Mouse (Mus musculus) E14TG2a.4 (cell line): ENCODE results near the gene Gjb4.
A peak's percentile ranks its signal among the peaks of the same experiment; 100 is the strongest.

Experiments used
- H3K27me3 ChIP-seq: 2 replicates; pipeline ENCODE4 v1.6.1; 2014; ENCODE audit warnings: low read length, control low read depth; ENCODE audit not compliant: insufficient read depth
- H3K36me3 ChIP-seq: 2 replicates; pipeline ENCODE4 v1.6.1; 2014; ENCODE audit warnings: low read length, control low read depth; ENCODE audit not compliant: insufficient read depth
- H3K4me1 ChIP-seq: replicated peaks from 2 replicates; pipeline ENCODE4 v1.6.1; 2014; ENCODE audit warnings: low read depth, low read length, control low read depth
- H3K4me3 ChIP-seq: replicated peaks from 2 replicates; pipeline ENCODE4 v1.5.1; 2014; ENCODE audit warnings: mild to moderate bottlenecking, low read length
- H3K9me3 ChIP-seq: 2 replicates; pipeline ENCODE4 v1.6.1; 2014; ENCODE audit warnings: low read length, control low read depth
- CTCF ChIP-seq: conservative IDR thresholded peaks from 2 replicates; pipeline ENCODE4 v1.5.1; 2014; ENCODE audit warnings: low read length
- NANOG ChIP-seq: IDR thresholded peaks from 2 replicates; pipeline ENCODE4 v1.6.1; 2014; ENCODE audit warnings: borderline replicate concordance, low read length, mixed read lengths
- POU5F1 ChIP-seq: IDR thresholded peaks from 2 replicates; pipeline ENCODE4 v1.6.1; 2014; ENCODE audit warnings: low read length, borderline replicate concordance

The Gjb4 gene

DNA sequence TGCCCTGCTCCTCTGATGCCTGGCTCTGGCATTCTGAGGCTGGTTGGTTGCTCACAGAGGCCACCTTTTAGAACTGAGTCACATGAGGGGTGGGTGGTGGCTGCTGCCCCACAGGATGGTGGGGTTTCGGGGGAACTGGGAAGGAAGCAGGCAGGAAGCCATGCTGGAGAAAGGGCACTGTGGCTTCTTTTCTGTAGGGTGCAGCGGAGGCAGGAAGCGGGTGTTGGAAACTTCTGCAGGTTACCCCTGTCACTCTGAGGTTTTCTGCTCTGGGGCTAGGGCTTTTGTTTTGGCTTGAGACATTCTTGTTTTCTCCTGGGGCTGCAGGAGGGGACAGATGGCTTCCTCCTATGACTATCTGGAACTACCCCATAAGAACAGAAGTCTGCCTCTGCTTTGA is 8.6 kb upstream of the Gjb4 start:
- no peak for TF ChIP-seq NANOG
- TF ChIP-seq POU5F1: no peak
- TF ChIP-seq CTCF: no peak
- Histone ChIP-seq H3K36me3 (no peaks in the 10 kb centered on the region), H3K4me1 (peaks cover 99% of the 10 kb centered on the region)

DNA sequence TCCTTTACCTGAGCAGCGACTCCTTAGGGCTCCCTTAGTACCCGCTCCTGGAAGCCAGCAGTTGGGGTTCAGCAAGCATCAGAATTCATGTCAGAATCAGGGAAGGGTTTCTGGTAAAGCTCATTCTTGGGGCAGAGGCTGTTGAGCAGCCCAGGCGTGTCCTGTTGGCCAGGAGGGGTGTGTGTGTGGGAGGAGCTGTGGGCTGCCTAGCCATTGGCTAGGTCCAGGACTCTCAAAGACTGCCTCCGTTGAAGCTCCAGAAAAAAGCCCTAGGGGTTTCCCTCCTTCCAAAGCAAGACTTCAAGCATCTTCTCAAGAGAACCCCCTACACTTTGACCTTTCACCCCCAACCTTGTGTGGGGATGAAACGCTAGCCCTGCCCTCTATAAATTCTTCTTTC is 4.1 kb upstream of the Gjb4 start, which contains the start of gene Gjb5:
Gene Gjb5, minus strand, starts transcription at position 164 of the 400 bp plus-strand sequence.
- peak within 1 kb of the TSS; percentile 78 for H3K4me3 ChIP-seq

More for the DNA sequence above, 8.6 kb upstream of the Gjb4 start:
- no peaks in the 10 kb centered on the region for H3K9me3 ChIP-seq
- no peak overlapping the region for H3K4me3 ChIP-seq
- 0 out of 2 replicates have a peak, but pooled peaks cover 3% of the 10 kb centered on the region for H3K27me3 ChIP-seq

DNA sequence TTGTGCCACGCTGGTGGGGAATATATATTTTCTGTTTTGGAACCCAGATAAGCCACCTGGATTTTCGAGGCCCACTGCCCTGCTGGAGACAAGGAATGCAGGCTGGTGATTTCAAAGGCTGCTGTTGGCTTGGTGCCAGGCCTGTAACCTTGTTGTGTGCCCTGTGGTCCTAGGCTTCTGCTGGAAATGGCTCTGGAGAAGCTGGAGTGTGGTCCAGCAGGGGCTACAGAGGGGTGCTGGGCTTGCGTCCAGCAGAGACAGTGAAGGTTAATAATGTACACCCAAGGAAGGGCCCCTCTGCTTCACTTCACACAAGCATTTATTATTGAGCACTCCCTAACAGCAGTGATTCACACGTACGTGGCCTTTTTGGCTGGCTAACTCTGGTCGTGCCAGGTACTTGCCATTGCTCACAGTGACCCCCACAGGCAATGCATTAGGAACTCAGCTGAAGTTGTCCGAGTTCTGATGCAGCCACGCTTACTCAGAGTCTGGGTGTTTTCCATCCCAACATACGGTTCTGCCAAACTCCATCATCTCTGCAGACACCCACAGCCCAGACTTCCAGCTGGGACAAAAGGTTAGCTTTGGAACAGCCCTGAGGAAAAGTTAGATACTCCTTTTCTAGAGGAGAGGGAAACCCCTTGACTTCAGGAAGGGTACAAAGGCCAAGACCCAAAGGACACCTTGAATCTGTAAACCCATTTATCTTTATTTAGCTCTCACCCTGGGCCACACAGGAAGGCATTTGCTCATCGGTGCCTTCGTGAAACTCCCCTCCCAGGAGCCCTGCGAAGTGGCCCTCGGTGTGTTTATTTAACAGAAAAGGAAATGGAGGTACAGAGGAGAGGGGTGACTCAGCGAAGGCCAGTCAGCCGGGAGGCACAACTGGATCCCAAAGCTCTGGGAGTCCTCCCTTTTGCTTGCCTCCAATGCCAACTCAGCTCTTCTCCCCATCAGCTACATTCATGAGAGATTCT is 915 bp upstream of the Gjb4 start:
- Histone ChIP-seq H3K27me3 (0 out of 2 replicates have a peak, but pooled peaks cover 3% of the 10 kb centered on the region), H3K36me3 (peaks cover 47% of the 10 kb centered on the region), H3K4me3 (peak overlapping the region; percentile 62; the same call in 1 of the 2 replicates), H3K4me1 (peaks cover 82% of the 10 kb centered on the region), H3K9me3 (no peaks in the 10 kb centered on the region)
- TF ChIP-seq CTCF (no peak), NANOG (no peak), POU5F1 (no peak)

More for the DNA sequence above, 4.1 kb upstream of the Gjb4 start, which contains the start of gene Gjb5:
- TF ChIP-seq NANOG (no peak), POU5F1 (no peak), CTCF (no peak)
- peaks cover 27% of the 10 kb centered on the region for H3K36me3 ChIP-seq
- H3K4me1 ChIP-seq: peaks cover 98% of the 10 kb centered on the region
- H3K9me3 ChIP-seq: no peaks in the 10 kb centered on the region
- H3K27me3 ChIP-seq: 0 out of 2 replicates have a peak, but pooled peaks cover 3% of the 10 kb centered on the region

DNA sequence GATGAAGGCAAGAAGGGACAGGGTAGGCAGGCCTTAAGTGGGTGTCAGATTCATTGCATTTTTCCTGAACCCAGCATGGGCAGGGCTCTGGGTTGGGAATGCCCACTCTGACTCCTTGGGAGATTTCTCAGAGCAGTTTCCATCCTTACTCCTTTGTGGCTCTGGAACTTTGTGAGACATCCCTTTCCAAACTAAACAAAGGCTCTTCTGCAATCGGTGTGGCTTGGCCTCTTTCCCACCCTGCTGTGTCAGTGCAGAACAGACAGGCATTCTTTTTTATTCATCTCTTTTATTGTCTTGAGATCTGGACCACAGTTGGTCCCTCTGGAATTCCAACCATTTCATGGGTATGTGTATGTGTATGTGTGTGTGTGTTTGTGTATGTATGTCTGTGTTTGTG is 1.3 kb downstream of the Gjb4 start:
- peaks cover 47% of the 10 kb centered on the region for H3K36me3 ChIP-seq
- H3K27me3 ChIP-seq: 0 out of 2 replicates have a peak, but pooled peaks cover under 1% of the 10 kb centered on the region
- TF ChIP-seq POU5F1 (no peak), NANOG (no peak), CTCF (no peak)
- H3K9me3 ChIP-seq: no peaks in the 10 kb centered on the region
- H3K4me3 ChIP-seq: no peak overlapping the region
- H3K4me1 ChIP-seq: peaks cover 82% of the 10 kb centered on the region

DNA sequence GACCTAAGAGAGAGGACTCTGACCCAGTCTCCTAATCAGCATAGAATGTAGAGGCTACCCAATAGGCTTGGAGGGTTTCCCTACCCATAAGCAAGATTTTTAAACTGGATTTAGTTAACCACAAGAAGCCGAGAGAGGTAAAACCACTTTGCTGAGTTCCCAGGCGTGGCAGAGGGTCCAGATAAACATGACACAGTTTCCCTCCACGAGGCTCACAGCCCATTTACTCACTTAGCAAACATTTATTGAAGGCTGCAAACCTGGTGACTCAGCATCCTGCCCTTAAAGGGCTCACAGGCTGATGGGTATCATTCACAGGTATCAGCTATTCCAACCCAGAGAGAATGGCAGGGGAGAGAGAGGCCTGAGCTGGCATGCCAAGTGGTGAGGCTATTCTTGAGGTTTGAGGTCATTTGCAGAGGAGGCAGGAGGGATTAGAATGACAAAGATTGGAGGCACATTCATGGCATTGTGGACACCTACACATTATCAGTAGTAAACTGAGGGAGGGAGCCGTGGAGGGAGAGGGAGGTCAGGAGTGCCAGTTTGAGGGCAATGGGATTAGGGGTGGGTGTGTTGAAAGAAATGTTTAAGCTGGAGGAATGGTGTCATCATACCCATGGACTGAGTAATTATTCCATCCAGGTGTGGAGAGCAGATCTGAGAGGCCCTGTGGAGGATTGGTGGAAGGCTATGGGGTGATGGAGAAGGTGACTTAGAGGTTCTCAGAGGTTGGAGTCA is 4.2 kb downstream of the Gjb4 start:
- H3K4me1 ChIP-seq: peaks cover 82% of the 10 kb centered on the region
- no peaks in the 10 kb centered on the region for H3K9me3 ChIP-seq
- H3K36me3 ChIP-seq: peaks cover 28% of the 10 kb centered on the region
- no peak for TF ChIP-seq CTCF
- TF ChIP-seq NANOG: no peak
- TF ChIP-seq POU5F1: no peak
- no peak overlapping the region for H3K4me3 ChIP-seq
- H3K27me3 ChIP-seq: no peaks in the 10 kb centered on the region

DNA sequence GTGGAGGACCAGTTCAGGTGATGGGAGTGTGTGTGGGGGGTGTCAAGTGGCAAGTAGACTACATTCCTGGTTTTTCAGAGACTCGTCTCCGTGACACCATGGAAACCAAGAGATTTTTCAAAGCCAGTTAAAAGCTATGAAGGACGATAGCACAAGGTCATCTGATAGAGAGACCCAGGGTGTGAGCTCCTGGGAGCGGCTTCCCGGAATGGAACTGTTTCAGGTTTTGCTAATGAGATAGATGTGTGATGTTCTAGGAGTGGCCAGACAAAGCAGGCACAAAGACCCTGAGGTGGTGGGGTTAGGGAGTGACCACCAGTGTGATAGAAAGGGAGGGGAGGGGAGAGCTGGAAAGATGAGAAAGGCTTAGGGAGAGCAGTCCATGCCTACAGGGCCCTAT is 8.9 kb downstream of the Gjb4 start:
- Histone ChIP-seq H3K4me3 (no peak overlapping the region), H3K27me3 (no peaks in the 10 kb centered on the region), H3K36me3 (peaks cover 5% of the 10 kb centered on the region), H3K9me3 (no peaks in the 10 kb centered on the region), H3K4me1 (peaks cover 95% of the 10 kb centered on the region)
- TF ChIP-seq NANOG (peak; percentile 82), CTCF (no peak), POU5F1 (no peak)

DNA sequence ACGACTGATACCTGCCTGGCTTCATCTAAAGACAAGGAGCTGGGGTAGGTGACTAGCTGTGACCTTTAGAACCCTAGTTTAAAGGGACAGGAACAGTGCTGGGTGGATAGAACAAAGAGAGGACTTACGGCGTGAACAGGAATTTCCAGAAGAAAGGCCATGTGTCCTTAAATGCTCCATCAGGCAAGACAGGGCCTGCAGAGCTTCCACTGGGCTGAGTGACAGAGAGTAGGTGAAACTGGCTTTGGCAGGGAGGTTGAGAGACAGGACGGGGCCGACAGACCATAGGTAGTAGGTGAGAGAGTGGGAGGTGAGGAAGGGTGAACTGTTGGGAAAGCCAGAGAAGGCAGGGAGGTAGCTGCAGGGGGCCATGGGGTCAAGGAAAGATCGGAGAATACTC is 12.5 kb downstream of the Gjb4 start:
- Histone ChIP-seq H3K4me1 (peaks cover 92% of the 10 kb centered on the region), H3K36me3 (peaks cover 9% of the 10 kb centered on the region), H3K9me3 (no peaks in the 10 kb centered on the region), H3K4me3 (peak overlapping the region; percentile 73), H3K27me3 (no peaks in the 10 kb centered on the region)
- no peak for TF ChIP-seq CTCF
- no peak for TF ChIP-seq NANOG
- TF ChIP-seq POU5F1: no peak

DNA sequence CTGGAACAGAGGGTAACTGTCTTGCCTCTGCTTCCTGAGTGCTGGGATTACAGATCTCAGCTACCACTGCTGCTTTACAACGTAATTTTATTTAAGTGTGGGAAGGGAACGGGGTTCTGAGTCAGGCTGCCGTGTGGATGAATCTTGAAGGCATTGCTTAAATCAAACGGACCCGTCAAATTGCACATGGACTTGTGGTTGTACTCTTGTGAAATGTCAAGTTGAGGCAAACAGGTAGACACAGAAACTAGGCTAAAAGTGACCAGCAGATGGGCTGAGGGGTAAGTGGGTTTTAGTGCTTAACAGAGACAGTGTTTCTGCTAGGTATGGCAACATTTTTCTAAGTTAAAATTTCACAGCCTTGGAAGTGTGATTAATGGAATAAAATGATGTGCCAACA is 16.2 kb downstream of the Gjb4 start:
- peaks cover 9% of the 10 kb centered on the region for H3K36me3 ChIP-seq
- H3K4me1 ChIP-seq: peaks cover 94% of the 10 kb centered on the region
- H3K27me3 ChIP-seq: no peaks in the 10 kb centered on the region
- no peaks in the 10 kb centered on the region for H3K9me3 ChIP-seq
- H3K4me3 ChIP-seq: no peak overlapping the region
- no peak for TF ChIP-seq POU5F1
- TF ChIP-seq NANOG: no peak
- no peak for TF ChIP-seq CTCF
